Mouse (Mus musculus) stomach, postnatal 0 days (tissue): ENCODE measurements around the gene Notch4.

ENCODE experiments used
- CTCF ChIP-seq: IDR thresholded peaks from 2 replicates; pipeline ENCODE4 v1.5.1; 2016; ENCODE audit warnings: antibody characterized with exemption, low read depth, mild to moderate bottlenecking, moderate library complexity
- EP300 ChIP-seq: optimal IDR thresholded peaks from 2 replicates; pipeline ENCODE3; 2016; ENCODE audit warnings: antibody characterized with exemption

DNA sequence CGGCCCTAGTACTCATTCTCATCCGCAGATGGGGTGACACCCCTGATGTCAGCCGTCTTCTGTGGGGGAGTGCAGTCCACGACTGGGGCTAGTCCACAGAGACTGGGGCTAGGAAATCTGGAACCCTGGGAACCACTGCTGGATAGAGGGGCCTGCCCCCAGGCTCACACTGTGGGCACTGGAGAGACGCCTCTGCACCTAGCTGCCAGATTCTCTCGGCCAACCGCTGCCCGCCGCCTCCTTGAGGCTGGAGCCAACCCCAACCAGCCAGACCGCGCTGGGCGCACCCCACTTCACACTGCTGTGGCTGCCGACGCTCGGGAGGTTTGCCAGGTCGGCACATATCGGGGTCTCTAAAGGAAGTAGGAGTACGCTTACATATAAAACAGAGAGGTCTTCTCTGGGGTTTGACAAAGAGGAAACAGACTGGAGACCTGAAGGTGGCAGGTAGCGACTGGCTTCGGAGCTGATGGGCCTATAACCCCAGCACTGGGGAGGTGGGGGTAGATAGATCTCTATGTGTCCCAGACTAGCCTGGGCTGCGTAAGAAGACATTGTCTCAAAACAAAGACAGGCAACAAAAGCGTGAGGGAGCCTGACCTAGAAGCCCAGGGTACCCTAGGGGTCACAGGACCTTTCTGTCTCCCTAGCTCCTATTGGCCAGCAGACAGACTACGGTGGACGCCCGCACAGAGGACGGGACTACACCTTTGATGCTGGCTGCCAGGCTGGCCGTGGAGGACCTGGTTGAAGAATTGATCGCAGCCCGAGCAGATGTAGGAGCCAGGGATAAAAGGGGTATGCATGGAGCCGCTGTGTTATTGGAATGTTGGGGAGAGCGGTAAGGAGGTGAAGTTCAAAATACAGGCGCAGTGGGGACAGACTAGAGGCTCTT, 22.1 kb downstream of the Notch4 start:
- TF ChIP-seq CTCF (0 out of 2 replicates have a peak, but pooled peaks have one; percentile 2), EP300 (no peak)
